Mouse (Mus musculus): ENCODE data around the gene Olfr288. TPM values are rescaled to one million over a fixed set of nuclear protein-coding genes. Genes with fewer than 3 reads are reported as not detected.

Olfr288 gene
- polyA plus RNA-seq, 1 experiment from 2014 or later, result not detected

GRCm38 (mm10) chr15:98148356-98148755 is 47.0 kb downstream of the Olfr288 start:
- no peak overlapping the region for H3K4me3 ChIP-seq (ENCODE audit: low read depth, low read length)
- H3K4me1 ChIP-seq (ENCODE audit: control insufficient read depth, insufficient read depth, low read length), result 0 out of 2 replicates have a peak, but pooled peaks cover 4% of the 10 kb centered on the region
- no peaks in the 10 kb centered on the region for H3K9me3 ChIP-seq (ENCODE audit: control insufficient read depth, low read length)
- H3K4me2 ChIP-seq (ENCODE audit: low read depth, severe bottlenecking), result no peak overlapping the region
- H3K27ac ChIP-seq (replicated peaks; ENCODE audit: low read depth, low read length), result no peak overlapping the region
- ATAC-seq (ENCODE audit: insufficient number of reproducible peaks, low FRiP score, low TSS enrichment, low read depth) (no peak), DNase-seq (ENCODE audit: low spot score) (no peak)
- WGBS, result 82% methylated on average over 3 of the region's 3 CpGs
- no peaks in the 10 kb centered on the region for H3K27me3 ChIP-seq (ENCODE audit: control insufficient read depth, insufficient read depth, low read length)
- no peak overlapping the region for H3K9ac ChIP-seq (ENCODE audit: low read length)
- no peaks in the 10 kb centered on the region for H3K36me3 ChIP-seq (ENCODE audit: control insufficient read depth, insufficient read depth, low read length)

- WGBS, result under 1% methylated on average over 38 of the region's 38 CpGs
- peak overlapping the region; percentile 98 for H3K4me3 ChIP-seq (ENCODE audit: low read depth, low read length)
- no peaks in the 10 kb centered on the region for H3K27me3 ChIP-seq (ENCODE audit: control insufficient read depth, insufficient read depth, low read length)
- DNase-seq (ENCODE audit: low spot score), result peak; percentile 95
- H3K36me3 ChIP-seq (ENCODE audit: control insufficient read depth, insufficient read depth, low read length), result peaks cover 2% of the 10 kb centered on the region; the same call in 1 of the 2 replicates
- H3K9ac ChIP-seq (ENCODE audit: low read length), result peak overlapping the region; percentile 87
- H3K4me1 ChIP-seq (ENCODE audit: control insufficient read depth, insufficient read depth, low read length), result 0 out of 2 replicates have a peak, but pooled peaks cover 4% of the 10 kb centered on the region
- ATAC-seq (ENCODE audit: insufficient number of reproducible peaks, low FRiP score, low TSS enrichment, low read depth), result peak; percentile 89
- no peaks in the 10 kb centered on the region for H3K9me3 ChIP-seq (ENCODE audit: control insufficient read depth, low read length)
- H3K27ac ChIP-seq (replicated peaks; ENCODE audit: low read depth, low read length), result peak overlapping the region; percentile 56; the same call in 1 of the 2 replicates
- H3K4me2 ChIP-seq (ENCODE audit: low read depth, severe bottlenecking), result peak overlapping the region; percentile 62
Measured at GRCm38 (mm10) chr15:98145559-98146181, 49.7 kb downstream of the Olfr288 start.

GRCm38 (mm10) chr15:98144861-98145507 is 50.4 kb downstream of the Olfr288 start:
- DNase-seq (ENCODE audit: low spot score), result peak; percentile 42
- Histone ChIP-seq H3K27me3 (ENCODE audit: control insufficient read depth, insufficient read depth, low read length) (no peaks in the 10 kb centered on the region), H3K27ac (replicated peaks; ENCODE audit: low read depth, low read length) (no peak overlapping the region; the same call in 1 of the 2 replicates), H3K9me3 (ENCODE audit: control insufficient read depth, low read length) (no peaks in the 10 kb centered on the region), H3K4me3 (ENCODE audit: low read depth, low read length) (peak overlapping the region; percentile 98), H3K9ac (ENCODE audit: low read length) (peak overlapping the region; percentile 87), H3K4me1 (ENCODE audit: control insufficient read depth, insufficient read depth, low read length) (0 out of 2 replicates have a peak, but pooled peaks cover 4% of the 10 kb centered on the region), H3K4me2 (ENCODE audit: low read depth, severe bottlenecking) (peak overlapping the region; percentile 62), H3K36me3 (ENCODE audit: control insufficient read depth, insufficient read depth, low read length) (peaks cover 2% of the 10 kb centered on the region; the same call in 1 of the 2 replicates)
- ATAC-seq (ENCODE audit: insufficient number of reproducible peaks, low FRiP score, low TSS enrichment, low read depth), result peak; percentile 56
- under 1% methylated on average over 29 of the region's 36 CpGs for WGBS

GRCm38 (mm10) chr15:98142515-98142914 is 52.8 kb downstream of the Olfr288 start:
- 81% methylated on average over 9 of the region's 10 CpGs for WGBS
- Histone ChIP-seq H3K9ac (ENCODE audit: low read length) (no peak overlapping the region), H3K4me1 (ENCODE audit: control insufficient read depth, insufficient read depth, low read length) (0 out of 2 replicates have a peak, but pooled peaks cover 4% of the 10 kb centered on the region), H3K27me3 (ENCODE audit: control insufficient read depth, insufficient read depth, low read length) (no peaks in the 10 kb centered on the region), H3K9me3 (ENCODE audit: control insufficient read depth, low read length) (no peaks in the 10 kb centered on the region), H3K4me3 (ENCODE audit: low read depth, low read length) (no peak overlapping the region), H3K36me3 (ENCODE audit: control insufficient read depth, insufficient read depth, low read length) (peaks cover 2% of the 10 kb centered on the region; the same call in 1 of the 2 replicates), H3K27ac (replicated peaks; ENCODE audit: low read depth, low read length) (no peak overlapping the region), H3K4me2 (ENCODE audit: low read depth, severe bottlenecking) (no peak overlapping the region)
- ATAC-seq (ENCODE audit: insufficient number of reproducible peaks, low FRiP score, low TSS enrichment, low read depth) (no peak), DNase-seq (ENCODE audit: low spot score) (no peak)

GRCm38 (mm10) chr15:98140809-98141208 is 54.5 kb downstream of the Olfr288 start:
- DNase-seq (ENCODE audit: low spot score), result no peak
- 89% methylated on average over 5 of the region's 5 CpGs for WGBS

GRCm38 (mm10) chr15:98139763-98140162 is 55.6 kb downstream of the Olfr288 start:
- Histone ChIP-seq H3K4me1 (ENCODE audit: control insufficient read depth, insufficient read depth, low read length) (0 out of 2 replicates have a peak, but pooled peaks cover 2% of the 10 kb centered on the region), H3K4me2 (ENCODE audit: low read depth, severe bottlenecking) (no peak overlapping the region), H3K27ac (replicated peaks; ENCODE audit: low read depth, low read length) (no peak overlapping the region), H3K9me3 (ENCODE audit: control insufficient read depth, low read length) (no peaks in the 10 kb centered on the region), H3K27me3 (ENCODE audit: control insufficient read depth, insufficient read depth, low read length) (no peaks in the 10 kb centered on the region), H3K9ac (ENCODE audit: low read length) (no peak overlapping the region), H3K4me3 (ENCODE audit: low read depth, low read length) (no peak overlapping the region), H3K36me3 (ENCODE audit: control insufficient read depth, insufficient read depth, low read length) (peaks cover 2% of the 10 kb centered on the region; the same call in 1 of the 2 replicates)
- no peak for DNase-seq (ENCODE audit: low spot score)
- WGBS, result 69% methylated on average over 7 of the region's 7 CpGs
- ATAC-seq (ENCODE audit: insufficient number of reproducible peaks, low FRiP score, low TSS enrichment, low read depth), result no peak

More at GRCm38 (mm10) chr15:98140809-98141208, 54.5 kb downstream of the Olfr288 start:
- no peak overlapping the region for H3K9ac ChIP-seq (ENCODE audit: low read length)
- H3K4me3 ChIP-seq (ENCODE audit: low read depth, low read length), result no peak overlapping the region
- 0 out of 2 replicates have a peak, but pooled peaks cover 4% of the 10 kb centered on the region for H3K4me1 ChIP-seq (ENCODE audit: control insufficient read depth, insufficient read depth, low read length)
- peaks cover 2% of the 10 kb centered on the region; the same call in 1 of the 2 replicates for H3K36me3 ChIP-seq (ENCODE audit: control insufficient read depth, insufficient read depth, low read length)
- H3K9me3 ChIP-seq (ENCODE audit: control insufficient read depth, low read length), result no peaks in the 10 kb centered on the region
- no peak overlapping the region for H3K4me2 ChIP-seq (ENCODE audit: low read depth, severe bottlenecking)
- no peak for ATAC-seq (ENCODE audit: insufficient number of reproducible peaks, low FRiP score, low TSS enrichment, low read depth)
- H3K27me3 ChIP-seq (ENCODE audit: control insufficient read depth, insufficient read depth, low read length), result no peaks in the 10 kb centered on the region
- H3K27ac ChIP-seq (replicated peaks; ENCODE audit: low read depth, low read length), result no peak overlapping the region

GRCm38 (mm10) chr15:98136871-98137270 is 58.5 kb downstream of the Olfr288 start:
- no peak overlapping the region for H3K27ac ChIP-seq (replicated peaks; ENCODE audit: low read depth, low read length)
- H3K9me3 ChIP-seq (ENCODE audit: control insufficient read depth, low read length), result no peaks in the 10 kb centered on the region
- DNase-seq (ENCODE audit: low spot score), result no peak
- H3K4me2 ChIP-seq (ENCODE audit: low read depth, severe bottlenecking), result no peak overlapping the region
- no peak for ATAC-seq (ENCODE audit: insufficient number of reproducible peaks, low FRiP score, low TSS enrichment, low read depth)
- no peaks in the 10 kb centered on the region for H3K27me3 ChIP-seq (ENCODE audit: control insufficient read depth, insufficient read depth, low read length)
- peaks cover 6% of the 10 kb centered on the region; the same call in 1 of the 2 replicates for H3K36me3 ChIP-seq (ENCODE audit: control insufficient read depth, insufficient read depth, low read length)
- H3K4me1 ChIP-seq (ENCODE audit: control insufficient read depth, insufficient read depth, low read length), result no peaks in the 10 kb centered on the region
- no peak overlapping the region for H3K9ac ChIP-seq (ENCODE audit: low read length)
- H3K4me3 ChIP-seq (ENCODE audit: low read depth, low read length), result no peak overlapping the region
- WGBS, result 90% methylated on average over 9 of the region's 9 CpGs
